Mouse (Mus musculus) liver, embryonic 14.5 days (tissue): ENCODE measurements around the gene Cfap97. TPM values are rescaled to one million over a fixed set of nuclear protein-coding genes. Genes with fewer than 3 reads are reported as not detected.
"Not testable (repeated sequence)": the region's sequence is repeated elsewhere in the genome, so short reads cannot be mapped to it uniquely, and the experiment has no call there.

Source experiments
- ATAC-seq: fragments of 200-750 bp; cut with Nextera tagmentation; 2 replicates; pipeline ENCODE4 v1.8.0; 2017; ENCODE audit warnings: moderate number of reproducible peaks, mild to moderate bottlenecking, moderate library complexity; ENCODE audit not compliant: insufficient read depth
- DNase-seq, 3 experiments: peaks; one replicate each; pipeline ENCODE4 v3.0.0-alpha.2; 2012 to 2013; ENCODE audit warnings: low read depth in 3 of 3, low spot score in 3 of 3
- H3K27ac ChIP-seq: fragments of 300-500 bp; sonication (generic); 2 replicates; pipeline ENCODE4 v1.5.1; 2014; ENCODE audit warnings: moderate library complexity, mild to moderate bottlenecking, control low read depth, inconsistent platforms
- H3K27me3 ChIP-seq: fragments of 300-500 bp; sonication (generic); 2 replicates; pipeline ENCODE4 v1.6.1; 2014; ENCODE audit warnings: mild to moderate bottlenecking, low read length, moderate library complexity; ENCODE audit not compliant: control insufficient read depth, insufficient read depth
- H3K36me3 ChIP-seq: fragments of 300-500 bp; sonication (generic); replicated peaks from 2 replicates; pipeline ENCODE4 v1.6.1; 2014; ENCODE audit warnings: low read depth; ENCODE audit not compliant: control insufficient read depth, insufficient read depth
- H3K4me1 ChIP-seq, 2 experiments: fragments of 200-500 bp in 1 of 2; fragments of 300-500 bp in 1 of 2; sonication (generic) in 1 of 2; replicated peaks; 2 replicates each; pipeline ENCODE4 v1.6.1; 2012 to 2014; ENCODE audit warnings: antibody characterized with exemption in 1 of 2, inconsistent platforms in 1 of 2, low read length in 1 of 2; ENCODE audit not compliant: control insufficient read depth in 2 of 2, insufficient read depth in 2 of 2
- H3K4me2 ChIP-seq: fragments of 300-500 bp; sonication (generic); 2 replicates; pipeline ENCODE4 v1.6.1; 2014; ENCODE audit warnings: low read depth, mild to moderate bottlenecking, control low read depth, moderate library complexity
- H3K4me3 ChIP-seq, 2 experiments: fragments of 200-500 bp in 1 of 2; fragments of 300-500 bp in 1 of 2; sonication (generic) in 1 of 2; 2 replicates each; pipeline ENCODE4 v1.5.1; 2012 to 2014; ENCODE audit warnings: low read depth in 2 of 2, low read length in 2 of 2, mild to moderate bottlenecking in 2 of 2, control low read depth in 1 of 2, inconsistent platforms in 1 of 2, moderate library complexity in 1 of 2; ENCODE audit not compliant: insufficient read depth in 1 of 2
- H3K9ac ChIP-seq: fragments of 300-500 bp; sonication (generic); replicated peaks from 2 replicates; pipeline ENCODE4 v1.6.1; 2014; ENCODE audit warnings: mild to moderate bottlenecking, control low read depth, moderate library complexity
- H3K9me3 ChIP-seq: fragments of 300-500 bp; sonication (generic); 2 replicates; pipeline ENCODE4 v1.6.1; 2016; ENCODE audit warnings: low read length, mixed read lengths; ENCODE audit not compliant: control insufficient read depth
- CTCF ChIP-seq: IDR thresholded peaks from 2 replicates; pipeline ENCODE4 v1.5.1; 2016; ENCODE audit warnings: antibody characterized with exemption, low read depth, control low read depth
- EP300 ChIP-seq: IDR thresholded peaks from 2 replicates; pipeline ENCODE4 v1.6.1; 2016; ENCODE audit warnings: antibody characterized with exemption, low read depth
- WGBS: fragments of 180-500 bp; shearing (Covaris S2); extraction: QIAGEN DNeasy Blood & Tissue Kit; methylation state at CpG from one replicate; pipeline ENCODE4 v1.1.7; 2014; ENCODE audit not compliant: insufficient replicate concordance; 5-methylcytosine and 5-hydroxymethylcytosine counted together
- polyA plus RNA-seq, 2 experiments: library from polyadenylated mRNA; depleted of rRNA in 1 of 2; stranded (reverse) in 1 of 2; unstranded in 1 of 2; fragments of >200 nt; fragmentation: Nextera tagmentation in 1 of 2; extraction: Ambion mirVana in 1 of 2; gene quantifications; 2 replicates each; pipeline versions ENCODE4 v1.2.1 to v1.2.3; 2012 to 2014

Cfap97 gene
- polyA plus RNA-seq, 2 experiments: 3.9 to 7.4 TPM

DNA sequence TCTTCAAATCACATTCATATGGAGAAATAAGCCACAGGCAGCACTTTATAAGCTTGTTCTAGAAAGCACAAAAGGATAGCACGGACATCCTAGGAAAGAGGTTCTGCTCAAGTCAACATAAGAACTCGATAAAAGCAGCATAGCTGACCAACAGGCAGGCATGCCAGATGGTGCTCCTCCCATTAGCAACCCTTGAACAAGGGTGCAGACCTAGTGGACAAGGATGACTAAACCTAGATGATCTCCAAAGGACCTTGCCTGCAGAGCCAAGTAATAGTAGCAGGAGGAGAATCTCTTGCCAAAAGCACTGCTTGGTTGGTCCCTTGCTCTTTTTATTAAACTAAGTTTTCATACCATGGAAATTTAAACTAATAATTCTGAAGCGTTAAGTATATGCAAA lies 32.4 kb upstream of the Cfap97 start:
- Histone ChIP-seq H3K4me1 (no peaks in the 10 kb centered on the region), H3K9ac (no peak overlapping the region), H3K9me3 (no peaks in the 10 kb centered on the region), H3K27me3 (no peaks in the 10 kb centered on the region), H3K4me3 (no peak overlapping the region), H3K4me2 (no peak overlapping the region), H3K27ac (no peak overlapping the region), H3K36me3 (no peaks in the 10 kb centered on the region; the same call in 1 of the 2 replicates)
- no peak for TF ChIP-seq EP300
- TF ChIP-seq CTCF: no peak
- ATAC-seq: no peak
- 61% methylated on average over 3 of the region's 3 CpGs for WGBS
- no peak for DNase-seq

GRCm38 (mm10) chr8:46122498-46122897 lies 29.1 kb upstream of the Cfap97 start:
- Histone ChIP-seq H3K4me1 (no peaks in the 10 kb centered on the region), H3K4me3 (no peak overlapping the region), H3K4me2 (no peak overlapping the region), H3K27me3 (no peaks in the 10 kb centered on the region), H3K36me3 (no peaks in the 10 kb centered on the region), H3K27ac (no peak overlapping the region), H3K9ac (no peak overlapping the region), H3K9me3 (no peaks in the 10 kb centered on the region)
- WGBS: 73% methylated on average over 2 of the region's 2 CpGs
- TF ChIP-seq CTCF (no peak), EP300 (no peak)
- ATAC-seq (no peak), DNase-seq (no peak)

DNA sequence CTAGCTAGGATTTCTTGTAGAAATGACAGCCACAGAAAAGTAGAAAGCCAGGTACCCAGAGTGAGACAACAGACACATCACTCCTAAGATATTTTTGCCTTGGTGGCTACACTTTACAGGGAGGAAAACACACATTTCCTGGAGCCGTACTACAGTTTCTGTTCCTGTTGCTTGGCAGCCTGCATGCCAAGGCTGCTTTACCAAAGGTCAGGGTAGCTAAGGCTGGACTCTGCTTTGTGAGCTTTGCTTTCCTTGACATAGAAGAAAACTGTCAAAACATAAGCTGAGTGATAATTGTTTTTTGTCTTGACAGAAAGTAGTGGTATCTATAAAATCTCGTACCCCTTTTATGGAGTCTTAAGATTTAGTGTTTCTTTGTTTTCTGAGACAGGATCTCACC lies 21.1 kb upstream of the Cfap97 start:
- Histone ChIP-seq H3K36me3 (no peaks in the 10 kb centered on the region), H3K4me3 (no peak overlapping the region), H3K4me2 (no peak overlapping the region), H3K9ac (no peak overlapping the region), H3K4me1 (no peaks in the 10 kb centered on the region), H3K9me3 (no peaks in the 10 kb centered on the region), H3K27me3 (no peaks in the 10 kb centered on the region), H3K27ac (no peak overlapping the region)
- DNase-seq: no peak
- TF ChIP-seq CTCF (no peak), EP300 (no peak)
- no peak for ATAC-seq
- 57% methylated on average over 2 of the region's 2 CpGs for WGBS

DNA sequence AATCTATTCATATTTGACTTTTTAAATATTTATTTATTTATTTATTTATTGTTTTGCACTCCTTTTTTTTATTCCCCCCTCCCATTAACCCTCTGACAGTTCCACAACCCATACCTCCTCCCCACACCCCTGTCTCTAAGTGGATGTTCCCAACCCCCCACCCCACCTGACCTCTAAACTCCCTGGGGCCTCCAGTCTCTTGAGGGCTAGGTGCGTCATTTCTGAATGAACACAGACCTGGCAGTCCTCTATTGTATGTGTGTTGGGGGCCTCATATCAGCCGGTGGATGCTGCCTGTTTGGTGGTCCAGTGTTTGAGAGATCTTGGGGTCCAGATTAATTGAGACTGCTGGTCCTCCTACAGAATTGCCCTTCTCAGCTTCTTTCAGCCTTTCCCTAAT lies 16.0 kb upstream of the Cfap97 start:
- not testable (repeated sequence) for H3K27me3 ChIP-seq, DNase-seq, H3K36me3 ChIP-seq, H3K4me1 ChIP-seq, H3K4me2 ChIP-seq, H3K9ac ChIP-seq, H3K4me3 ChIP-seq, H3K9me3 ChIP-seq, ATAC-seq, H3K27ac ChIP-seq
- WGBS: 66% methylated on average over 2 of the region's 2 CpGs

DNA sequence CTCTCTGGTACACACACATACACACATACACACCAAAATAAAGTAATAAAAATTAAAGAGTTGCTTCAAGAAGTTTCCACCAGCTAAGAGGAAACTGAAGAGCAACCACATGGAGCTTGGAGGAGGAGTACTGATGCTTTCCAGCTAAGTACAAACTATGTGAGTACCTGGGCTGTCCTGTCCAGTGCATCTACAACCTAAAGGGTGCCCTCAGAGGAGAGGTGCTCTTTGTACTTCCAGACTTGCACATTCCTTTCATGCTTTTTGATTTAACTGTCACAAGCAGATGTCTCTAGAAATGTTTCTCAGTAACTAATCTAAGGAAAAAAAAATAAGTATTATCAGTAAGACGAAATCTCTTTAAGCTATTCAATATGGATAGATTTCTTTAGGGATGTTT lies 14.2 kb upstream of the Cfap97 start:
- no peak overlapping the region for H3K4me3 ChIP-seq
- no peak for TF ChIP-seq CTCF
- no peak for TF ChIP-seq EP300
- ATAC-seq (no peak), DNase-seq (no peak)
- H3K27ac ChIP-seq: no peak overlapping the region
- H3K4me2 ChIP-seq: no peak overlapping the region
- no peak overlapping the region for H3K9ac ChIP-seq
- WGBS: 56% methylated on average over 1 of the region's 1 CpGs
- no peaks in the 10 kb centered on the region for H3K9me3 ChIP-seq
- H3K4me1 ChIP-seq: no peaks in the 10 kb centered on the region
- H3K27me3 ChIP-seq: no peaks in the 10 kb centered on the region
- no peaks in the 10 kb centered on the region for H3K36me3 ChIP-seq
